Mouse (Mus musculus) erythroblast, embryonic 14.5 days (primary cell): ENCODE results near the gene Ccdc155. TPM values are rescaled to one million over a fixed set of nuclear protein-coding genes. Genes with fewer than 3 reads are reported as not detected.

Source experiments
- H3K27me3 ChIP-seq: 2 replicates; pipeline ENCODE4 v1.6.1; 2012; ENCODE audit warnings: inconsistent platforms; ENCODE audit not compliant: control insufficient read depth
- H3K36me3 ChIP-seq: 2 replicates; pipeline ENCODE4 v1.6.1; 2012; ENCODE audit warnings: mild to moderate bottlenecking, inconsistent platforms; ENCODE audit not compliant: control insufficient read depth
- H3K4me1 ChIP-seq: 2 replicates; pipeline ENCODE4 v1.6.1; 2012; ENCODE audit warnings: inconsistent platforms; ENCODE audit not compliant: control insufficient read depth
- H3K4me3 ChIP-seq: replicated peaks from 2 replicates; pipeline ENCODE3; 2012; ENCODE audit warnings: moderate library complexity, mild to moderate bottlenecking, inconsistent platforms
- H3K9me3 ChIP-seq: 2 replicates; pipeline ENCODE4 v1.6.1; 2012; ENCODE audit warnings: low read length, inconsistent platforms, mixed read lengths; ENCODE audit not compliant: control insufficient read depth
- GATA1 ChIP-seq: IDR thresholded peaks from 2 replicates; pipeline ENCODE4 v1.6.1; 2012; ENCODE audit warnings: low read length, inconsistent platforms, mixed read lengths
- TAL1 ChIP-seq: IDR thresholded peaks from 3 replicates; pipeline ENCODE4 v1.6.1; 2012; ENCODE audit warnings: low read length, inconsistent platforms, mixed read lengths
- polyA plus RNA-seq: library from polyadenylated mRNA; stranded (reverse); fragments of >175 nt; gene quantifications from 2 replicates; pipeline ENCODE4 v1.2.3, GENCODE M21; 2012

Gene Ccdc155
- polyA plus RNA-seq, 1 experiment, result 0.05 TPM

- Histone ChIP-seq H3K4me3 (peak within 1 kb of the TSS; percentile 76), H3K4me1 (peaks cover 72% of the 10 kb centered on the region)
- no peak for TF ChIP-seq GATA1
- TF ChIP-seq TAL1, result no peak
Observed at GRCm38 (mm10) chr7:45135993-45136567, 68.6 kb downstream of the Ccdc155 start, which contains the start of the genes Gm45713 and Flt3l. Gene Gm45713 (minus strand): TSS chr7:45136231. Gene Flt3l (minus strand): TSS chr7:45136432.

GRCm38 (mm10) chr7:45135370-45135769 is 69.3 kb downstream of the Ccdc155 start:
- no peaks in the 10 kb centered on the region for H3K27me3 ChIP-seq

More at GRCm38 (mm10) chr7:45135993-45136567, 68.6 kb downstream of the Ccdc155 start, which contains the start of the genes Gm45713 and Flt3l:
- peaks cover 18% of the 10 kb centered on the region for H3K36me3 ChIP-seq
- no peaks in the 10 kb centered on the region for H3K27me3 ChIP-seq
- no peaks in the 10 kb centered on the region; the same call in 1 of the 2 replicates for H3K9me3 ChIP-seq

DNA sequence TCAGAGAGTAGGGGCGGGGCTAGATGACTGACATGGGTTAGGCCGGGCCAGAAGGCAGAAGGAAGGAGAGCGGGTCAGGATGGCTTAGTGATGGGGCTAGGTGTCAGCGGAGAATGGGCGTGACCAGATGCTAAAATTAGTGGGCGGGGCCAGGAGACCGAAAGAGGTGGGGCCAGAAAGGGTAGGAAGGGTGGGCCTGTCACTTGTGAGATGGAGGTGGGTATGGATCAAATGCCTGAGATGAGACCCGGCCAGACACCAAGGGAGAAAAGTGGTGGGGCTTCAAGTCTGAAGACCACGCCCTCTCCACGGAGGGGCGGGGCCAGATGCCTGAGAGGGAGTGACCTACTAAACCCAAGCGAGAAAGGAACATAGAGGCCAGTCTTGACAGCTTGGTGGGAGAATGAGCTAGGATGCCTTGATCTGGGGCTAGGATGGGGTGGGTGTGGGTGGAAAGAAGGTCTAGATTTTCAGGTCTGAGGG is 70.1 kb downstream of the Ccdc155 start:
- H3K36me3 ChIP-seq, result peaks cover 18% of the 10 kb centered on the region
- peaks cover 76% of the 10 kb centered on the region for H3K4me1 ChIP-seq
- no peaks in the 10 kb centered on the region for H3K27me3 ChIP-seq
- no peaks in the 10 kb centered on the region; the same call in 1 of the 2 replicates for H3K9me3 ChIP-seq
- TF ChIP-seq GATA1 (no peak), TAL1 (no peak)
- H3K4me3 ChIP-seq, result peak overlapping the region; percentile 76

More at GRCm38 (mm10) chr7:45135370-45135769, 69.3 kb downstream of the Ccdc155 start:
- Histone ChIP-seq H3K4me3 (peak overlapping the region; percentile 76), H3K36me3 (peaks cover 18% of the 10 kb centered on the region), H3K9me3 (no peaks in the 10 kb centered on the region; the same call in 1 of the 2 replicates), H3K4me1 (peaks cover 72% of the 10 kb centered on the region)
- TF ChIP-seq GATA1 (peak; percentile 82), TAL1 (no peak)

Other genes starting within 250 kb of the Ccdc155 start
- 0.05 and 0.07 TPM in 2 replicates for gene Cpt1c, start 230.0 kb downstream of the Ccdc155 start, polyA plus RNA-seq
- gene Prmt1, start 218.3 kb downstream of the Ccdc155 start, polyA plus RNA-seq, result 4.3 and 4.9 TPM in 2 replicates
- 10.4 and 10.6 TPM in 2 replicates for gene Irf3, start 207.2 kb downstream of the Ccdc155 start, polyA plus RNA-seq
- gene Bcl2l12, start 206.2 kb downstream of the Ccdc155 start, polyA plus RNA-seq, result 6.1 and 6.4 TPM in 2 replicates
- 29.6 and 31.0 TPM in 2 replicates for gene Scaf1, start 188.5 kb downstream of the Ccdc155 start, polyA plus RNA-seq
- 0.45 and 0.53 TPM in 2 replicates for gene Rras, start 186.9 kb downstream of the Ccdc155 start, polyA plus RNA-seq
- 1.6 and 2.9 TPM in 2 replicates for gene Prr12, start 152.0 kb downstream of the Ccdc155 start, polyA plus RNA-seq
- gene Nosip, start 142.5 kb downstream of the Ccdc155 start, polyA plus RNA-seq, result 12.5 and 14.9 TPM in 2 replicates
- 3.0 and 3.6 TPM in 2 replicates for gene Prrg2, start 142.2 kb downstream of the Ccdc155 start, polyA plus RNA-seq
- 0.86 and 0.91 TPM in 2 replicates for gene Rcn3, start 112.7 kb downstream of the Ccdc155 start, polyA plus RNA-seq
- 1.0 TPM in 2 replicates for gene Fcgrt, start 101.0 kb downstream of the Ccdc155 start, polyA plus RNA-seq
- gene Rps11, start 80.5 kb downstream of the Ccdc155 start, polyA plus RNA-seq, result 22.2 and 23.5 TPM in 2 replicates
- 438 and 543 TPM in 2 replicates for gene Rpl13a, start 76.1 kb downstream of the Ccdc155 start, polyA plus RNA-seq
- not detected in 2 replicates for gene Gm45713, start 68.7 kb downstream of the Ccdc155 start, polyA plus RNA-seq
- gene Flt3l, start 68.5 kb downstream of the Ccdc155 start, polyA plus RNA-seq, result 1.7 TPM in 2 replicates
- gene Pih1d1, start 50.6 kb downstream of the Ccdc155 start, polyA plus RNA-seq, result 6.2 and 7.2 TPM in 2 replicates
- gene Aldh16a1, start 50.3 kb downstream of the Ccdc155 start, polyA plus RNA-seq, result 13.5 and 16.3 TPM in 2 replicates
- 0.02 TPM in 1 of 2 replicates, not detected in the other for gene Slc17a7, start 40.9 kb downstream of the Ccdc155 start, polyA plus RNA-seq
- not detected in 2 replicates for gene Gfy, start 25.3 kb downstream of the Ccdc155 start, polyA plus RNA-seq
- not detected in 2 replicates for gene Pth2, start 23.9 kb downstream of the Ccdc155 start, polyA plus RNA-seq
- 0.55 and 0.60 TPM in 2 replicates for gene Dkkl1, start 7.3 kb upstream of the Ccdc155 start, polyA plus RNA-seq
- gene Tead2, start 10.9 kb upstream of the Ccdc155 start, polyA plus RNA-seq, result 0.06 and 0.10 TPM in 2 replicates
- 0.70 and 1.2 TPM in 2 replicates for gene Cd37, start 34.2 kb upstream of the Ccdc155 start, polyA plus RNA-seq
- not detected in 2 replicates for gene Slc6a16, start 36.2 kb upstream of the Ccdc155 start, polyA plus RNA-seq
- gene Slc6a21, start 72.6 kb upstream of the Ccdc155 start, polyA plus RNA-seq, result not detected in 2 replicates
- gene Trpm4, start 128.9 kb upstream of the Ccdc155 start, polyA plus RNA-seq, result 0.02 and 0.04 TPM in 2 replicates
- not detected in 2 replicates for gene Hrc, start 130.4 kb upstream of the Ccdc155 start, polyA plus RNA-seq
- gene Ppfia3, start 162.1 kb upstream of the Ccdc155 start, polyA plus RNA-seq, result 0.13 and 0.33 TPM in 2 replicates
- gene Lin7b, start 165.7 kb upstream of the Ccdc155 start, polyA plus RNA-seq, result 0.18 TPM in 1 of 2 replicates, not detected in the other
- 68.0 and 79.6 TPM in 2 replicates for gene Snrnp70, start 190.8 kb upstream of the Ccdc155 start, polyA plus RNA-seq
- gene Kcna7, start 200.8 kb upstream of the Ccdc155 start, polyA plus RNA-seq, result not detected in 2 replicates
- not detected in 2 replicates for gene Ntf5, start 208.8 kb upstream of the Ccdc155 start, polyA plus RNA-seq
- not detected in 2 replicates for gene Lhb, start 215.9 kb upstream of the Ccdc155 start, polyA plus RNA-seq
- gene Gys1, start 230.0 kb upstream of the Ccdc155 start, polyA plus RNA-seq, result 0.09 and 0.12 TPM in 2 replicates
- 15.2 and 15.3 TPM in 2 replicates for gene Ruvbl2, start 233.2 kb upstream of the Ccdc155 start, polyA plus RNA-seq